Comparison of ENCODE assay signal across 16 mouse cellular contexts in genomic region chr3:51548987-51549579, GRCm38 (mm10). TPM values are rescaled to one million over a fixed set of nuclear protein-coding genes. Genes with fewer than 3 reads are reported as not detected.
A peak's percentile ranks its signal among the peaks of the same experiment; 100 is the strongest.
DNase-seq lines count a peak whose midpoint lies in the region.
"Had no signal": no experiment of that assay in that cellular context is flagged by ENCODE, and none has a peak within 500 bp of the region (broad histone marks: within the 10 kb centered on the region; RNA-seq: fewer than 3 reads in every experiment).

No protein-coding gene starts in this region.

- DNase-seq in adrenal gland, postnatal 10 days: peak; percentile 73
- no peak for DNase-seq in adrenal gland, postnatal 4 days (ENCODE audit: low spot score in 2 of 2)
- peak; percentile 65 for DNase-seq in cerebellum, adult 9-11 months
- DNase-seq in cerebellum, adult 8-10 months: no peak
- peak; percentile 57 to 66 for DNase-seq in right cerebral cortex, postnatal 10 days (ENCODE audit: low spot score in 2 of 2)
- no peak for DNase-seq in right cerebral cortex, postnatal 14 days
- DNase-seq in brain, adult 2 months (ENCODE audit: low read depth, low spot score): peak; percentile 54
- DNase-seq: gastrocnemius, postnatal 36 days; heart, adult 18-20 months; heart, postnatal 36 days; kidney, adult 2 months; kidney, postnatal 36 days; lung, adult 2 months; lung, postnatal 10 days; midbrain, embryonic 14.5 days; thymus, postnatal 4 days had no signal

RNA-seq across cellular contexts. Expression of gene Setd7, which starts 11.6 kb away (rescaled TPM):
- total RNA-seq in adrenal gland, postnatal 10 days (2021): 10 to 100 TPM; 30.9 to 32.6 TPM
- total RNA-seq in adrenal gland, postnatal 4 days (2021): 10 to 100 TPM; 28.6 to 30.7 TPM

Comparison
In these comparisons a context has a peak if more than half of its experiments do, and no peak if none do; other contexts are left out.
1. DNase-seq: peak in adrenal gland, postnatal 10 days (single experiment), cerebellum, adult 9-11 months (single experiment), right cerebral cortex, postnatal 10 days (2 of 2) and brain, adult 2 months (single experiment); none in adrenal gland, postnatal 4 days (0 of 2), cerebellum, adult 8-10 months (single experiment) and right cerebral cortex, postnatal 14 days (single experiment).